Mouse (Mus musculus) left cerebral cortex, postnatal 4 days (tissue): ENCODE measurements around the gene Ttc23. TPM values are rescaled to one million over a fixed set of nuclear protein-coding genes. Genes with fewer than 3 reads are reported as not detected.

ENCODE experiments used
- DNase-seq: peaks from one replicate; pipeline ENCODE4 v3.0.0-alpha.2; 2022
- intact Hi-C: fragments of 180-260 bp; cut with DNase I; formaldehyde crosslinking; loops from one replicate; pipeline ENCODE4 v1.15.1; 2025
- total RNA-seq, 2 experiments: library from RNA; stranded (reverse); gene quantifications; 2 replicates each; pipeline ENCODE4 v1.2.3; 2021

Ttc23 gene
- total RNA-seq, result 1 to 10 TPM; 8.7 to 9.6 TPM

DNA sequence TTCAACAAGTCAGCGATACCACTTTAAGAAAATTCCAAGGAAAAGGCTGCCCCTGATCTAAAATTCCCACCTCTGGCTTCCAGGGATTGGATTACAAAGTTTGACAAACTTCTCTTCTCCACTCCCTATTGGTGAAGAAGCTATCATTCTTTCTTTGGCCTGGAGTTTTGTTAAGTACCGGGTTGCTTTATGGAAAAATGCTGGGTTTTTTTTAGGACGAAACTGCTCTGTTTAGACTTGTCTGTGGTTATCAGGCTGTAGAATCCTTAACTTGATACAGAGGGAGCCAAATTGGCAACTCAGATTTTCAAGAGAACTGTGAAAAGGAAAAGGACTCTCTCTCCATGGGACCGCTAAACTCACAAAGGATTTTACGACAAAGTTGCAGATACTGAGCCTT, at the start of gene Ttc23:
Ttc23 (plus strand) TSS at position 134 of the 400 bp plus-strand sequence.
- DNase-seq, result no peak
- intact Hi-C loops, result no loop called here

DNA sequence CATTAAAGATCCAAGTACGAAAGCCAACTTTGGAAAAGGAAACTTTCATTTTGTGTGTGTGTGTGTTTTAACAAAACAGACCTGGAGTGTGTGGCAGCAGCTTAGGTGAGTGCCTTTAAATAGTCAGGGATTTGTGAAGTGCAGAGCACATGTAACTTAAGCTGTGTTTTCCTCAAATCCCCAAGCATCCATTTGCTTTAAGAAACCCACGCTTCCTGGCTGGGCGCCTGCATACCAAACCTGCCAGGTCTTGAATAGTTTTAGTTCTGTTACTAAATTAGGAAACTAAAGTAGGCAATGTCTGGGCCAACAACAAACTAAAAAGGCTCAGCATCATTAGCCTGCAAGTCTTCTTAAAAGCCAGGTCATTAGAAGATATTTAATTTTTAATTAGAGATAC, 49.2 kb upstream of the Ttc23 start:
- intact Hi-C loops, result no loop called here
- DNase-seq, result no peak

DNA sequence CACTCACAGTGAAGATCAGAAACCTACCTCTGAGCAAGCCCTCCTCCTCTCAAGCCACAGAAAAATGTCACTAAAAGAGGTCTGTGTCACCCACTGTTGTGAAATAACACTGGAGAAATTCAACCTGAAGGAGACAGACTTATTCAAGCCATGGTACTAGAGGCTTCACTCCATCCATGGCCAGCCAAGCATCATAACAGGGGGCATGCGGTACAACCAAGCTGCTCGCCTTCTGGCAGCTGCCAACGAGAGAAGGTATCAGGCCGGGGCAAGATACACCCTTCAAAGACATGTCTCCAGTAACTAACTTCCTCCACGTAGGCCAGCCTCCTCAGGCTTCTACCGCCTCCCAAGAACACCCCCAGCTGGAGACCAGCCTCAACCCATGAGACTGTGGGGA, 42.1 kb upstream of the Ttc23 start:
- intact Hi-C loops, result no loop called here
- no peak for DNase-seq

DNA sequence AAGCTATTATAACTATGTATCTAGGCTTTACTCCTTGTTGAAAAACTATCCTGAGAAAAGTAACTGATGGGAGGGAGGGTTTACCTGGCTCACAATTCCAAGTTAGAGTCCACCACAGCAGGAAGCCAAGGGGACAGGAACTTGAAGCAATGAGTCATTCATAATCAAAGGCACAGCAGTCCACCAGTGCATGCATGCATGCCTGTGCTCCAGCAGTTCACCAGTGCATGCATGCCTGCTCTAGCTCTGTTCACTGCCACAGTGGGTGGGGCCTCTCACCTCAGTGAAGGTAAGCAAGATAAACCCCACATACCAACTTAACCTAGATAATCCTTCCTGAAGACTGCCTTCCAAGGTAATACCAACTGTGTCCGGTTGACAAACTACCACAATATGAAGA, 41.0 kb upstream of the Ttc23 start:
- no peak for DNase-seq
- intact Hi-C loops, result no loop called here

DNA sequence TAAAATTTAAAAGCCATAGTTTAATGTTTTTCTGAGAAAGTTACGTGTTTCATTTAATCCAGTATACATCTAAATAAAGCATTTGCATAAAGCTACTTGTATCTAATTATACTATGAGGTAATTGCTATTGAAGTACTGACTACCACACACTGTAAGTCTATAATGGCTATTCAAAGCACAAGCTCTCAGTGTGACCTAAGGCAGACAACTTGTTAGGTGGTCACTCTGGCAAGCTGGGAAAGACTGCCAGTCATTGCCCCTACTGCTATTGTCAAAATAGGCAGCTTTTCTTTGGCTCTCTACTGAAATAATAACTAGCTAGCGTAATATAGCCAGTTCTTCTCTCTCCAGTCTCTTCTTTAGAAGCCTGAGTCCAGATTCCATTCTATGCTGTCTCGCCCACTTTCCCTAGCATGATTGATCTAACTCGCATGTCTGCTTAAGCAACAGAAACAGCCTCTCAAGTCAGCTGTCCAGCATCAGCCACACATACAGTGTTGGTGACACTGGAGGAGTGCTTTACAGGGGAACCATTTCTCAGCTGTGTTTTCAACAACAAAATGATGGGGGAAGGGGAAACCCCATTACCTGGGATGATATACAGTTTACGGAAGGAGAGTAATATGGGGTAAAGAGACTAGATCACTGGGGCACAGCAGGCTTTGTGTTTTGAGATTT, 39.4 kb upstream of the Ttc23 start:
- intact Hi-C loops, result no loop called here
- no peak for DNase-seq

DNA sequence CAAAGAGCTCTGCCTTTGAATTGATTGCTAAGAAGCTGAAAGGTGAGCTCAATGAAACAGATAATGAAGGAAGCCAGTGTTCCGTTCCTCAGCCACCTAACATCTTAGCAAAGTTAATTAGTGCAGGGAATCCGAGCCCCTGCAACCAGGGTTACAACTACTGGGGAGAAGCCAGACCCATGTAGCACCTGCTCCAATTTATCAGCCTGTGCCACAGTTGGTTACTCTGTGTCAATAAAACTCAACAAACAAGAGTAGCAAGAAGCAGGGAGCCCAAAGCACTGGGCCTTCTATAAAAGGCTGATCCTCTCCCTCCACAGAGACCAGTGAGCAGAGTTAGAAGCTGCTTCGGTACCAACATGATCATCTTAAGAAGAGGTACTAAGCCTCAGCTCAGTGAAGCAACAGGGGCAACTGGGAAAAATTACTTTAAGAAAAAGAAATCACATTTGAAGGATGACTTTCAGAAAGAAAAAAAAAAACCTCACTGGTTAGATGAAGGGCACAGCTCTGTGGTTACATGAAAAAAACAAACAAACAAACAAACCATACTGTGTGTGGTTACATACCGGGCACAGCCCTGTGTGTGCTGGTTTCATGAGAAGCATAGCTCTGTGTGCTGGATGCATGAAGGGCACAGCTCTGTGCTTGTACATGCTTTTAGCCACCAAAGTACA, 38.7 kb upstream of the Ttc23 start:
- intact Hi-C loops, result no loop called here
- no peak for DNase-seq

DNA sequence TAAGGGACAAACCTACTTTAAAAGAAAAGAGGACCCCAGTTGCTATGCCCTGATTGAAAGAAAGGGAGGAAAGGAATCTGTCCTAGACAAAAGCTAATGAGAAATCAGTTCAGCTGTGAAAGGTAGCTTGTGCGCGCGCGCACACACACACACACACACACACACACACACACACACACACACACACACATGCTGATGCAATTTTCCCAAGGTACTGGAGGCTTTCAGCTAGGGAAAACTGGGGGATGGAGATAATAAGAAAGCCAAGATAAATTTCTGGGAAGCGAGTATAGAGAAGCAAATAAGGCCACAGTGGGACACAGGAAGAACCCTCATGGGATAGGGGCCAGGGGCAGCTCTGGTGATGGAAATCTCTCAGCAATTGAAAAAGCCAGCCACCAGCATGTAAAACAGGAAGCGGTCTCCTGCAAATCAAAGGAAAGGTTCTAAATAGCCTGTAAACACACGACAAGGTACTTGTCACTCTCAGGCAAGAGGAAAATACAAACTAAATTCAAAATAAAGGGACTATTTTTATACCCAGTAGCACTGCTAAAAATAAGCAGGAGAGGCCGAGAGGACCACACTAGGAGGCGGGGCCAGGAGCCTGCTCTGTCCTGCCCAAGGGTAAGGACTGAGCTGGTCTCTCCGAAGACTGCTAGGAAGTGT, 33.3 kb upstream of the Ttc23 start:
- intact Hi-C loops, result no loop called here
- no peak for DNase-seq

DNA sequence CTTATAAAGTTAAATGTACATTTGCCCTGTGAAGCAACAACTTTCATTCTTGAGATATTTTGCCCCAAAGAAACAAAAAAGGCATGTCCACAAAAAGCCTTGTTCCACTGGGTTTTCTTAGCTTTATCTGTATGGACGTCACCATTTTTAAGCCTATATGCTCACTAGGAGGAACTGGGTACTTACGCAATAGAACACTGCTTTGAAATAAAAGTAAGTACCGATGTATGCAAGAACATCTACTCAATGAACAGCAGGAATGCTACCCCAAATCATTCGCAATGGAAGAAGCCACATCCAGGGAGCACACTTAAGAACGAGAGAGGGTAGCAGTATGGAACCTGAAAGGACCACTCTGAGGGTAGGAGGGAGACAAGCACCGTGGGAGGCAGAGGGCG, 32.7 kb upstream of the Ttc23 start:
- intact Hi-C loops, result no loop called here
- DNase-seq, result no peak

DNA sequence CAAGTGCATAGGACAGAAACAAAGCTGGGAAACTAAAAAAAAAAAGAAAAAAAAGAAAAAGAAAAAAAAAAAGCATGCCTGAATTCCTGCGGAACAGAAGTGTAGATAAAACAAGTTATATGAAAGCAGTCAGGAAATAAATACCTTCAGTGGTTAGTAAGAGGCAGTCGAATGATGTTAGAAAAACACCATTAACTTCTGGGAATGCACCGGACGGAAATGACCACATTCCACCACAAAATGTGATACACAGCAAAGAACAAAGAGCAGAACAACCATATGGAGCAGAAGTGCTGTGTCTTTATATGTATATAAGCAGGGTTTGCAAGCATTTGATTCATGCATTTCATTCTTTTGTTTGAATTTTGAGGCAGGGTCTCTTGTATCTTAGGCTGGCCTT, 30.3 kb upstream of the Ttc23 start:
- intact Hi-C loops, result no loop called here
- DNase-seq, result no peak

DNA sequence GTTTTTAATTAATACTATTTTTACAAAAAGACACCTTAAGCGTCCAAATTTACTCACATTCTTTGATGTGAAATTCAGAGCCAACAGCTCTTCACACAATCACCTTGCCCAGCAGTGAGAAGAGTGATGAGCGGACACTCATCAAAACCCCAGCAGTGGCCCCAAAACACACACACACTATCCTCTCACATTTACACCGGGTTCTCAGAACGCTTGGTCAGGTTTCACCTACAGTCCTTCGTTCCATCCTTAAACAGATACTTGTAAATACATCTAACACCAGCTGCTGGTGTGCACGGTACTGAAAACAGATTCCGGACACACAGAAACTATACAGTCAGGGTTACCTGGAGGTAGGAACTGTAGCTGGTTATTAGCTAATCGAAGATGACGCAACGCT, 29.6 kb upstream of the Ttc23 start:
- intact Hi-C loops, result no loop called here
- DNase-seq, result no peak

DNA sequence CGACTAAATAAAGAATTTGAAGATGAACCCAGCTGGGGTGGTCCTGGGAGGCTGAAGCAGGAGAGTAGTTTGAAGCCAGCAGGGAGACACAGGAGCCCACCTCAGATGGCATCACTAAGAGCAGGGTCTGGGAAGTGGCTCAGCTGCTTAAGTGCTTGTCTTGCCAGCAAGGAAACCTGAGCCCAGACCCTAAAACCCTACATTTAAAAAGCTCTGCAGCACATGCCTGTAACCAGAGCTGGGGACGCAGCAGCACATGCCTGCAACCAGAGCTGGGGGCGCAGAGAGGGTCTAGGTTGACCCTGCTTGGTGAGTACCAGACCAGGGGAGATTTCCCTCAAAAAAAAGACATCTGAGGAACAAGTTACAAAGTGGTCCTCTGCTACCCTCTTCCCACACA, 28.9 kb upstream of the Ttc23 start:
- intact Hi-C loops, result no loop called here
- DNase-seq, result no peak

DNA sequence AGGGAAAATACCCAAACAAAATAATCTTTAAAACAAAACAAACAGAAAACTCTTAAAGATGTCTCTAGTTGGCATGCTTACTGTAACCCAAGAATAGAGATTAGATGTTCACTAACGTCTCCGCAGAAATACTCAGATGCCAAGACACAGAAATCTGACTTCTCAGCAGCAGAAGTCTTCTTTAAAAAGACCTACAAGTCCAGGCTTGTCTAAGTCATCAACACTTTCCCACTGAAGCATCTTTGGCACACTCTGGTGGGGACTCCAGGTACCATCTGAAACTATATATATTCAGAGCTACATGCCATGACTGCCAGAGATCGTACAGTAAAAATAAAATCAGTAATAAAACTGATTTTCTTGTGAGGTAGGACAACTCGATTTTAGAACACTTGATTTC, 27.4 kb upstream of the Ttc23 start:
- intact Hi-C loops, result loop anchor here (5.0 kb wide), 1 partner anchor 248 kb away; the partner anchor contains the start of gene Mef2a
- peak; percentile 17 for DNase-seq

DNA sequence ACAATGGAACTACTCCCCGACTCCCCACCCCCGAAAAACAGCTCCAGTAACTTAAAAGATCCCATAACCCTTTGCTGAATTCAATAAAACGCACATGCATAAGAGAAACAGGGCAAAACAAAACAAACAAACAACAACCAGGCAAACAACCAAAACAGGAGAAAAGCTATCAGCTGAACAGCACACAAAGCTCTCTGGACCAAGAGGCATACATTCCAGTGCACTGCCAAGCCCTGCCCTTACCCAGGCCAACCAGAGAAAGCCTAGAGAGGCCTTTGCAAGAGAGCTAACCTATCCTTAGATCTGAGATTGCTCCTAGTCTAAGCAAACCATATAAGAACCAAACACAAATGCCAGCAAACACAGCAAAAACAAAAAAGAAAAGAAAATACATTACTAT, 25.1 kb upstream of the Ttc23 start:
- intact Hi-C loops, result loop anchor here (5.0 kb wide), 1 partner anchor 250 kb away; the partner anchor contains the start of gene Mef2a
- DNase-seq, result no peak

DNA sequence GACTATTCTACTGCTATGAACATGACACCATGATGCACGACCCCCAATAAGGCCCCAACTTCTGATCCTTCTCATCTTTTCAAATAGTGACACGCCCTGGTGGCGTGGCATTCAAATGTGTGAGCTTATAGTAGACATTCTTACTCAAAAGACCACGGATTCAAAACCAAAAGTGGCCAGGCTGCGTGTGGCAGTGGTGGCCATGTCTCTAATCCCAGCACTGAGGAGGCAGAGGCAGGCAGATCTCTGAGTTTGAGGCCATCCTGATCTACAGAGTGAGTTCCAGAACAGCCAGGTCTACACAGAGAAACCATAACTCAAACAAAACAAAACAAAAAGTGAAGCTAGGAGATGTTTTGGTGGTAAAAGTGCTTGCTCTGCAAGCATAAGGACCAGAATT, 20.5 kb upstream of the Ttc23 start:
- DNase-seq, result no peak
- intact Hi-C loops, result no loop called here

DNA sequence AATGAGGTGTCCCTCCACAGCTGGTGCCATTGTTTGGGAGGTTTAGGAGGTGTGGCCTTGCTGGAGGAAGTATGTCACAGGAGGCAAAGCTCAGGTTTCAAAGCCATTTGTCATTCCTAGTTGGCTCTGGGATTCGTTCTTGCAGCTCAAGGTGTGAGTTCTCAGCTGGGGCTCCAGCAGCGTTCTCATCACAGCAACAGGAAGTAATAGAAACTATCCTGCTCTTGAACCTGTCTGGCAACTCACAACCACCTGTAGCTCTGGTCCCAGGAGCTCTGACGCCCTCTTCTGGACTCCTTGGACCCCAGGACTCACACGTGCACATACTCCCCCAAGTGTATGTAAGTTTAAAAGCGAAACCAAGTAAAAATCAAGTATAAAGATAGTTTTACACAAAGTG, 17.5 kb upstream of the Ttc23 start:
- intact Hi-C loops, result loop anchor here (2.0 to 5.0 kb wide), 3 partner anchors 387 to 927 kb away; no protein-coding TSS in a partner anchor
- DNase-seq, result no peak

DNA sequence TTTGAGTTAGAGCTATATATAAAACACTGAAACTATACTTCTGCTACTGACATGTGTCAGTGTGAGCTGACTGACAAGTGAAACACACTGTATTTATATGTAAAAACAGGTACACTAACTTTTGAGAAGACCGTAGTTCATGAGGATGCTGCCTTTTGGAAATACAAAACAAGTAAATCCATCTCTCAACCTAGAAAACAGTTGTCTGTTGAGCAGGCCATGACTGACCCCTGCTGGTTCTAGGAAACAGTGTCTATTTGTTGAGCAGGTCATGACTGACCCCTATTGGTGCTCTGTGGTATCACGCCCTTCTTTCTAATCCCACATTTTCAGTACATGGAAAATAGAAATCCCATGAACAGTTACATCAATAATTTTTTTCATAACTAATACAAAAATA, 16.4 kb upstream of the Ttc23 start:
- intact Hi-C loops, result loop anchor here (2.0 to 5.0 kb wide), 3 partner anchors 388 to 929 kb away; no protein-coding TSS in a partner anchor
- peak; percentile 80 for DNase-seq

DNA sequence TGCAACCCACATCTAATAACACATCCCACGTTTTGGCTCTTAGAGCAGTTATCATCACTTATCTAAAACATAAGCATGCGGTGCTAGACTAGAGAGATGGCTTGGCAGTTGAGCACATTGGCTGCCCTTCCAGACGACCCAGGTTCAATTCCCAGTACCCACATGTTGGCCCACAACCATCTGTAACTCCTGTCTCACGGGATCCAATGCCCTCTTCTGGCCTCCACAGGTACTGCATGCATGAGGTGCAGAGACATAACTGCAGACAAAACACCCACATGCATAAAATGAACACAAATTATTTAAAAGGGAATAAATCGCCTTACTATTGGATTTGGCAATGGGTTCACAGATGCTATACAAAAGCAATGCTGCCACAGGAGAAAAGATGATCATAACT, 14.8 kb upstream of the Ttc23 start:
- intact Hi-C loops, result loop anchor here (5.0 kb wide), 2 partner anchors 790 to 930 kb away; no protein-coding TSS in a partner anchor
- DNase-seq, result no peak

DNA sequence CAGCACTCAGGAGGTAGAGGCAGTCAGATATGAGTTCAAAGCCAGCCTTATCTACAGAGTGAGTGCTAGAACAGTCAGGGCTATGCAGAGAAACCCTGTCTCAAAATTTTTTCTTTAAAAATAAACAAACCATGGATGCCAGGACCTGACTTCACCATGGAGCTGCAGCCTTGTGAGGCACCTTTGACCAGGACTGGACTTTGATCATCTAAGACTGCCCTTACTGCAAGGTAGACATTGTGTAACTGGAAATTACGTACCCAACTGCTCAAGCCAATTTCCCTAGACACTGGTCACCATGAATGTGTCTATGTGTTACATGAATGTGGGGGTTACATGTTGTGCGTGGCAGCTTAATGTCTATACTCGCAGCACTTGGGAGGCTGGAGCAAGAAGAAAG, 13.0 kb upstream of the Ttc23 start:
- intact Hi-C loops, result loop anchor here (5.0 kb wide), 2 partner anchors 792 to 932 kb away; no protein-coding TSS in a partner anchor
- no peak for DNase-seq

DNA sequence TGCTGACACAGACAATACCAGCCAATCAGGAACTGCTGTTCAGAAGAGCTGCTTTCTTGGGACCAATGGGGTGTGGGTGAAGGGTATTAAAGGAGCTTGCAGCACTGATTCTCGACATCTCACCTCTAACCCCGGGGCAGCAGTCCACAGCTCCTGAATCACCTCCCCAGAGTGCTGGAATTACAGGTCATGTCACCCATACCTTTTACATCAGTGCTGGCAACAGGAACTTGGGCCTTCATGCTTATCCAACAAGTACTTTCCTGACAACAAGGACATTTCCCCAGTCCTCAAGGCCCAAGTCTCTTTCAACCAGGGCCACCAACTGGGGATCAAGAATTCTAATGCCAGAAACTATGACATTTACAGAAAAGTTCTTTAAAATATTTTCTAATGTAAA, 11.0 kb upstream of the Ttc23 start:
- intact Hi-C loops, result no loop called here
- no peak for DNase-seq

DNA sequence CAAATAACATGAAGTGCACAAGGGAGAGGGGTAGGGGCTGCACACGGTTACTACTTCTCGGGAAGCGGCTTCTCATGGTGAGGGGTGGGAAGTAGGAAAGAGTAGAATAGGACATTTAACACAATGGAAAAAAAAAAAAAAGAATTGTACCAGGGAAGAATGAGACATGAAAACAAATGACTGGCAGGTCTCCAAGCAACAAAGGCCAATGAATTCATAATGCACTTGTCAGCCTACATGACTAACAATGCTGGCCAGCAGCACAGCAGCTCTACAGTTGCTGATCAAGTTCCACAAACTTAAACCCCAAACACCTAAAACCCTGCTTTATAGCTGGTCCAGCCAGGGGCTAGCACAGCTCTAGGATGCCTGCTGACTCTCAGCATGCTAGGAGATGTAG, 8.2 kb upstream of the Ttc23 start:
- no peak for DNase-seq
- intact Hi-C loops, result no loop called here

DNA sequence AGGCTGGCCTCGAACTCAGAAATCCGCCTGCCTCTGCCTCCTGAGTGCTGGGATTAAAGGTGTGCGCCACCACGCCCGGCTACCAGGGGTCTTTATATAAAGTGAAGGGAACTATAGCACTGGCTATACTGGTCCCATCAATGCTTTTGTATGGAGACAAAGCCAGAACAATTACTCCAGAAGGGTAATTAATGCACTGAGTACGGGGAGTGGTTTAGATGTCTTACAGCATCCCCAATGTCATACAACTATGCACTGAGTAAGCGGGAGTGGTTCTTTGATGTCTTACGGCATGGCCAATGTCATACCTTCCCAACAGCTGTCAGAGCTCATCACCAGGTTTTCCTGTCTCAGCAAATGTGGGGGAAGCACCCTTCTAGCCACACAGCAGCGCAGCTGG, 4.3 kb upstream of the Ttc23 start:
- DNase-seq, result no peak
- intact Hi-C loops, result no loop called here

DNA sequence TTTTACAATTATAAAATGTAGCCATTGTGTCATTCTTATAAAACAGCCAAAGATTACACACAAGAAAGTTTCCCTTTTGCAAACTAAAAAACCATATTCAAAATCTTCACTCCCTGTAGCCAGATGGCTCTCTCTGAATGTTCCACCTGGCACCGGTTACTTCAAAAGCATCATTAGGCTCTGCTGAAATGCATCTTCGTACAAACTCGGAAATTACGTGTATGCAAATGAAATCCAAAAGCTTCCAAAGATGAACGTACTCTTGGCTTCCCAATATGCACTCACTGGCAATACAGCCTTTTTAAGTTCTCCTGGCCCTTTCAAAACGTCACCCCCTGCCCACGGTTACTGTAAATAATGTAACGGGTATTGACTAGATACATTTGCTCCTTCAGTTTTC, 2.9 kb upstream of the Ttc23 start:
- intact Hi-C loops, result no loop called here

More for the DNA sequence above, 2.9 kb upstream of the Ttc23 start:
- DNase-seq, result no peak
